ENCODE assay signal across 10 mouse cellular contexts in the genomic region with DNA sequence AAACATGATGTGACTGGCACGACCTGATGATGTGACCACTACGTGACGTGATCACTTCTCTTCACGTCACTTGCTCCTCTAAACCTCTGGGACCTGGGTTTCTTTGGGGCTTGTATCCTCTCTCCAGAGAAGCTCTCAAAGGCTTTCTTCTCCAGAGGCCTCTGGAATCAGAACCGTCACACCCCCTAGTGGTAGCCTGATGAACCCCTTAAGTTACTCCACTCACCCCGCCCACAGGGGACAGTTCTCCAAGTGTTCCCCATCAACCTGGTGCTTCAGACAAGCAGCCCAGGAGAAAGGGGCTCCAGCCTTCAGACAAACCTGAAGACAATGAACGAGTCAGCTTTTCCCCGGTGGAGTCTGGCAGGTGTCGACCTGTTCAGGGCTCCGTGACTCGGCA.
DNase-seq lines count a peak whose midpoint lies in the region; ATAC-seq and TF ChIP-seq lines count a peak whose summit lies in the region.
"Had no signal": no experiment of that assay in that cellular context is flagged by ENCODE, and none has a peak within 500 bp of the region (broad histone marks: within the 10 kb centered on the region; RNA-seq: fewer than 3 reads in every experiment).

No protein-coding gene starts in this region.

- no peak overlapping the region for H3K9ac ChIP-seq in kidney, embryonic 16.5 days (replicated peaks; ENCODE audit: low read length)
- H3K9ac ChIP-seq: embryonic facial prominence, embryonic 12.5 days; limb, embryonic 15.5 days had no signal

- H3K27me3 ChIP-seq in kidney, embryonic 16.5 days (ENCODE audit: insufficient read depth, low read length), result no peaks in the 10 kb centered on the region
- H3K27me3 ChIP-seq: embryonic facial prominence, embryonic 12.5 days; limb, embryonic 15.5 days had no signal

- DNase-seq in kidney, adult 18-20 months, result peak; percentile 41
- DNase-seq in Muller cell, postnatal 12 days (ENCODE audit: inconsistent ontology term), result peak; percentile 38
- peak; percentile 66 for DNase-seq in brain, embryonic 14.5 days (ENCODE audit: low read depth)
- peak; percentile 31 to 85 for DNase-seq in frontal cortex, adult 2 months (ENCODE audit: extremely low spot score in 1 of 2, low spot score in 1 of 2)
- peak; percentile 54 to 69 for DNase-seq in left cerebral cortex, postnatal 25 days (ENCODE audit: low spot score in 2 of 2)
- DNase-seq in retina, embryonic 14.5 days (ENCODE audit: low spot score), result peak; percentile 82
- DNase-seq in spleen, adult 12 weeks (ENCODE audit: low spot score), result no peak

- ATAC-seq in kidney, embryonic 16.5 days (ENCODE audit: low FRiP score, low TSS enrichment), result no peak

- H3K9me3 ChIP-seq in kidney, embryonic 16.5 days (ENCODE audit: low read length), result no peaks in the 10 kb centered on the region
- H3K9me3 ChIP-seq: embryonic facial prominence, embryonic 12.5 days; limb, embryonic 15.5 days had no signal

- TF ChIP-seq POLR2A in brain, embryonic 14.5 days (IDR thresholded peaks at IDR 0.05; ENCODE audit: borderline replicate concordance, extremely low read depth, insufficient read depth, insufficient read length, poor library complexity, severe bottlenecking), result no peak

- intact Hi-C loops in left cerebral cortex, postnatal 25 days (cut with DNase I), result loop anchor here (10.0 kb wide), 1 partner anchor 651 kb away; no protein-coding TSS in a partner anchor

- H3K4me3 ChIP-seq in kidney, embryonic 16.5 days (ENCODE audit: low read length), result no peak overlapping the region
- H3K4me3 ChIP-seq: embryonic facial prominence, embryonic 12.5 days; limb, embryonic 15.5 days had no signal

- no peaks in the 10 kb centered on the region for H3K36me3 ChIP-seq in kidney, embryonic 16.5 days (ENCODE audit: insufficient read depth, low read length)
- H3K36me3 ChIP-seq: embryonic facial prominence, embryonic 12.5 days; limb, embryonic 15.5 days had no signal

- H3K27ac ChIP-seq in kidney, embryonic 16.5 days (ENCODE audit: low read length), result no peak overlapping the region
- H3K27ac ChIP-seq: embryonic facial prominence, embryonic 12.5 days; limb, embryonic 15.5 days had no signal

- 73% methylated on average over 11 of the region's 11 CpGs for WGBS in kidney, embryonic 16.5 days

- peaks cover 4% of the 10 kb centered on the region; the same call in 1 of the 2 replicates for H3K4me1 ChIP-seq in kidney, embryonic 16.5 days (ENCODE audit: insufficient read depth, low read length)
- H3K4me1 ChIP-seq: embryonic facial prominence, embryonic 12.5 days had no signal

- no peak overlapping the region for H3K4me2 ChIP-seq in kidney, embryonic 16.5 days (replicated peaks; ENCODE audit: low read depth, low read length)
- H3K4me2 ChIP-seq: embryonic facial prominence, embryonic 12.5 days; limb, embryonic 15.5 days had no signal

- TF ChIP-seq CTCF in brain, embryonic 14.5 days (IDR thresholded peaks at IDR 0.05; ENCODE audit: borderline replicate concordance, extremely low read depth, insufficient read depth, insufficient read length), result peak; percentile 52; the same call in 1 of the 2 replicates
